Mouse (Mus musculus) liver, embryonic 14.5 days (tissue): ENCODE data around the gene Plcb3.

Experiments used
- CTCF ChIP-seq: IDR thresholded peaks from 2 replicates; pipeline ENCODE4 v1.5.1; 2016; ENCODE audit warnings: antibody characterized with exemption, low read depth, control low read depth
- EP300 ChIP-seq: IDR thresholded peaks from 2 replicates; pipeline ENCODE4 v1.6.1; 2016; ENCODE audit warnings: antibody characterized with exemption, low read depth

- peak; percentile 37 for TF ChIP-seq CTCF
- no peak for TF ChIP-seq EP300
Measured at GRCm38 (mm10) chr19:6920741-6921636, 55.3 kb downstream of the Plcb3 start.
